Mouse (Mus musculus): ENCODE results near the gene Cacna1e. TPM values are rescaled to one million over a fixed set of nuclear protein-coding genes. Genes with fewer than 3 reads are reported as not detected.

Gene Cacna1e
- polyA plus RNA-seq, 1 experiment from 2014 or later = 7.8 TPM

- H3K4me2 ChIP-seq = no peak overlapping the region
- no peak overlapping the region for H3K27ac ChIP-seq
- no peaks in the 10 kb centered on the region for H3K9me3 ChIP-seq
- H3K4me3 ChIP-seq = no peak overlapping the region
- WGBS = 92% methylated on average over 1 of the region's 1 CpGs
- no peaks in the 10 kb centered on the region; the same call in 1 of the 2 replicates for H3K4me1 ChIP-seq (replicated peaks)
- H3K27me3 ChIP-seq = no peaks in the 10 kb centered on the region
- H3K9ac ChIP-seq = no peak overlapping the region
- no peaks in the 10 kb centered on the region for H3K36me3 ChIP-seq
- ATAC-seq (ENCODE audit: low FRiP score) = no peak
Measured at GRCm38 (mm10) chr1:154683477-154684106, 200.7 kb downstream of the Cacna1e start.

GRCm38 (mm10) chr1:154678989-154679388, 205.3 kb downstream of the Cacna1e start:
- no peak overlapping the region for H3K4me3 ChIP-seq
- 14% methylated on average over 1 of the region's 1 CpGs for WGBS

GRCm38 (mm10) chr1:154678151-154678550, 206.2 kb downstream of the Cacna1e start:
- Histone ChIP-seq H3K27ac (no peak overlapping the region), H3K4me1 (replicated peaks) (no peaks in the 10 kb centered on the region)
- ATAC-seq (ENCODE audit: low FRiP score) = no peak

More at GRCm38 (mm10) chr1:154678989-154679388, 205.3 kb downstream of the Cacna1e start:
- no peak for ATAC-seq (ENCODE audit: low FRiP score)
- Histone ChIP-seq H3K27ac (no peak overlapping the region), H3K27me3 (no peaks in the 10 kb centered on the region), H3K9ac (no peak overlapping the region), H3K36me3 (no peaks in the 10 kb centered on the region), H3K9me3 (no peaks in the 10 kb centered on the region), H3K4me1 (replicated peaks) (no peaks in the 10 kb centered on the region), H3K4me2 (no peak overlapping the region)

GRCm38 (mm10) chr1:154677677-154678076, 206.6 kb downstream of the Cacna1e start:
- ATAC-seq (ENCODE audit: low FRiP score) = no peak
- Histone ChIP-seq H3K4me1 (replicated peaks) (no peaks in the 10 kb centered on the region), H3K9ac (no peak overlapping the region), H3K27me3 (no peaks in the 10 kb centered on the region), H3K4me2 (no peak overlapping the region), H3K9me3 (no peaks in the 10 kb centered on the region), H3K4me3 (no peak overlapping the region), H3K36me3 (no peaks in the 10 kb centered on the region), H3K27ac (no peak overlapping the region)
- whole genome bisulfite sequencing = 74% methylated on average over 2 of the region's 2 CpGs

More at GRCm38 (mm10) chr1:154678151-154678550, 206.2 kb downstream of the Cacna1e start:
- H3K4me3 ChIP-seq = no peak overlapping the region
- no peaks in the 10 kb centered on the region for H3K9me3 ChIP-seq
- WGBS = 38% methylated on average over 3 of the region's 3 CpGs
- H3K4me2 ChIP-seq = no peak overlapping the region
- H3K27me3 ChIP-seq = no peaks in the 10 kb centered on the region
- no peaks in the 10 kb centered on the region for H3K36me3 ChIP-seq
- H3K9ac ChIP-seq = no peak overlapping the region

- no peak overlapping the region for H3K4me2 ChIP-seq
- H3K9me3 ChIP-seq = no peaks in the 10 kb centered on the region
- H3K4me1 ChIP-seq (replicated peaks) = peaks cover 13% of the 10 kb centered on the region
- no peak overlapping the region for H3K9ac ChIP-seq
- H3K27me3 ChIP-seq = no peaks in the 10 kb centered on the region
- no peak overlapping the region for H3K27ac ChIP-seq
- H3K4me3 ChIP-seq = no peak overlapping the region
- no peak for ATAC-seq (ENCODE audit: low FRiP score)
- no peaks in the 10 kb centered on the region for H3K36me3 ChIP-seq
Measured at GRCm38 (mm10) chr1:154663721-154664120, 220.6 kb downstream of the Cacna1e start.

- peaks cover 13% of the 10 kb centered on the region for H3K4me1 ChIP-seq (replicated peaks)
- H3K36me3 ChIP-seq = no peaks in the 10 kb centered on the region
- 79% methylated on average over 5 of the region's 5 CpGs for WGBS
- ATAC-seq (ENCODE audit: low FRiP score) = 0 out of 2 replicates have a peak, but pooled peaks have one; percentile 22
- H3K27ac ChIP-seq = peak overlapping the region; percentile 52; the same call in 1 of the 2 replicates
- no peaks in the 10 kb centered on the region for H3K27me3 ChIP-seq
- H3K4me3 ChIP-seq = no peak overlapping the region
- no peaks in the 10 kb centered on the region for H3K9me3 ChIP-seq
- no peak overlapping the region for H3K4me2 ChIP-seq
- H3K9ac ChIP-seq = no peak overlapping the region
Measured at GRCm38 (mm10) chr1:154661977-154662376, 222.3 kb downstream of the Cacna1e start.

GRCm38 (mm10) chr1:154661221-154661864, 223.0 kb downstream of the Cacna1e start:
- H3K27ac ChIP-seq = peak overlapping the region; percentile 52; the same call in 1 of the 2 replicates
- H3K4me1 ChIP-seq (replicated peaks) = peaks cover 13% of the 10 kb centered on the region
- no peak overlapping the region for H3K4me3 ChIP-seq
- no peak overlapping the region for H3K4me2 ChIP-seq
- no peak overlapping the region for H3K9ac ChIP-seq
- H3K9me3 ChIP-seq = no peaks in the 10 kb centered on the region
- 47% methylated on average over 7 of the region's 7 CpGs for WGBS
- ATAC-seq (ENCODE audit: low FRiP score) = peak; percentile 93
- H3K36me3 ChIP-seq = no peaks in the 10 kb centered on the region
- no peaks in the 10 kb centered on the region for H3K27me3 ChIP-seq

GRCm38 (mm10) chr1:154657366-154657765, 226.9 kb downstream of the Cacna1e start:
- peaks cover 13% of the 10 kb centered on the region for H3K4me1 ChIP-seq (replicated peaks)
- WGBS = 81% methylated on average over 5 of the region's 5 CpGs
- no peak overlapping the region for H3K4me2 ChIP-seq
- H3K4me3 ChIP-seq = no peak overlapping the region
- ATAC-seq (ENCODE audit: low FRiP score) = no peak
- no peaks in the 10 kb centered on the region for H3K9me3 ChIP-seq
- no peak overlapping the region for H3K9ac ChIP-seq
- no peak overlapping the region for H3K27ac ChIP-seq
- H3K27me3 ChIP-seq = no peaks in the 10 kb centered on the region
- H3K36me3 ChIP-seq = no peaks in the 10 kb centered on the region

GRCm38 (mm10) chr1:154653951-154654350, 230.3 kb downstream of the Cacna1e start:
- no peak for ATAC-seq (ENCODE audit: low FRiP score)
- H3K4me3 ChIP-seq = no peak overlapping the region
- WGBS = 90% methylated on average over 2 of the region's 2 CpGs

GRCm38 (mm10) chr1:154646156-154646950, 237.9 kb downstream of the Cacna1e start:
- Histone ChIP-seq H3K36me3 (no peaks in the 10 kb centered on the region), H3K27ac (no peak overlapping the region), H3K4me3 (no peak overlapping the region), H3K9ac (no peak overlapping the region), H3K9me3 (no peaks in the 10 kb centered on the region), H3K4me1 (replicated peaks) (no peaks in the 10 kb centered on the region), H3K4me2 (no peak overlapping the region), H3K27me3 (no peaks in the 10 kb centered on the region)
- WGBS = 94% methylated on average over 6 of the region's 6 CpGs
- no peak for ATAC-seq (ENCODE audit: low FRiP score)

More at GRCm38 (mm10) chr1:154653951-154654350, 230.3 kb downstream of the Cacna1e start:
- no peaks in the 10 kb centered on the region for H3K27me3 ChIP-seq
- no peaks in the 10 kb centered on the region for H3K9me3 ChIP-seq
- H3K4me2 ChIP-seq = no peak overlapping the region
- no peak overlapping the region for H3K27ac ChIP-seq
- H3K9ac ChIP-seq = no peak overlapping the region
- H3K36me3 ChIP-seq = no peaks in the 10 kb centered on the region
- H3K4me1 ChIP-seq (replicated peaks) = no peaks in the 10 kb centered on the region

- WGBS = 89% methylated on average over 4 of the region's 4 CpGs
- Histone ChIP-seq H3K4me3 (no peak overlapping the region), H3K4me2 (no peak overlapping the region), H3K27me3 (no peaks in the 10 kb centered on the region), H3K36me3 (peaks cover 3% of the 10 kb centered on the region; the same call in 1 of the 2 replicates), H3K9ac (no peak overlapping the region), H3K4me1 (replicated peaks) (no peaks in the 10 kb centered on the region), H3K27ac (no peak overlapping the region), H3K9me3 (no peaks in the 10 kb centered on the region)
- ATAC-seq (ENCODE audit: low FRiP score) = no peak
Measured at GRCm38 (mm10) chr1:154637821-154638220, 246.5 kb downstream of the Cacna1e start.

GRCm38 (mm10) chr1:154635766-154636165, 248.5 kb downstream of the Cacna1e start:
- no peaks in the 10 kb centered on the region for H3K9me3 ChIP-seq
- H3K27me3 ChIP-seq = no peaks in the 10 kb centered on the region
- no peak overlapping the region for H3K4me2 ChIP-seq
- no peak overlapping the region for H3K9ac ChIP-seq
- 91% methylated on average over 9 of the region's 9 CpGs for WGBS
- no peak overlapping the region for H3K4me3 ChIP-seq
- ATAC-seq (ENCODE audit: low FRiP score) = no peak
- H3K36me3 ChIP-seq = peaks cover 3% of the 10 kb centered on the region; the same call in 1 of the 2 replicates
- H3K27ac ChIP-seq = no peak overlapping the region
- H3K4me1 ChIP-seq (replicated peaks) = no peaks in the 10 kb centered on the region
